Mouse (Mus musculus) kidney, adult 8-10 months (tissue): ENCODE data around the gene Akt3.

Experiments used
- DNase-seq, 2 experiments: peaks; one replicate each; pipeline ENCODE4 v3.0.0; 2022

Akt3 gene

DNA sequence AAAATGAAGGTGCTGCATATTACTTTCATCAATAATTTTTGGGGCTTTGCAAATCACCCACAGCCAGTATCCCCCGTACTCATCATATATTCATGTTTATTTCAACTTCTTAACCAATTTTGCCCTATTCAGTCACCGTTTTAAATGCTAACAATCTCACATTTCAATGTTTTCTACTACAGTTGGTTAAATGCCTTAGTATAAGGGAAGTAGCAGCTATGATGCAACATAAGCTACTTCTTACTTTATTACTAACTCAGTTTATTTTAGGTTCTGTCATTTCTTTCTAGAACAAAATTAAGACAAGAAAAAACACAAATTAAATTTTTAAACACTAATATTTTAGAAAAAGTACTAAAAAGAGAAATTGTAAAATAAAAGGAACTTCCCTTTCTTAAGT, 78.4 kb downstream of the Akt3 start:
- DNase-seq = no peak

DNA sequence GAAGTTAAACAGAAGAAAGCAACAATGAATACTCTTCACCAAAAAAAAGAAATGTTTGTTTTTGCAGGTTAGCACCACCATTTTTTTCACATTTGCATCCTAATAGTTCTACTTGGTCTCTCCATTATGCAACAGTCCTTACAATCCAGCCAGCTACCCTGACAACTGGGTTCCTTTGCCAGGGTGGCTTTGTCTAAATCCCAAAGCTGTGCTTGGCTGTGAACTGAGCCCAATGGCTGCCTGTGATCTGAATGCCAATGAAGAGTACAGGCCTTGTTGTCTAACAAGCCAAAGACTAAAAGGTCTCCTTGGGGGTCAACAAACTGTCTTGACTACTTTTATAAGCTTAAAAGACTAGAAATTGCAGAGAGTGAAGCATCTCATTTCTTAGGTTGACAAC, 82.6 kb downstream of the Akt3 start:
- DNase-seq = no peak

DNA sequence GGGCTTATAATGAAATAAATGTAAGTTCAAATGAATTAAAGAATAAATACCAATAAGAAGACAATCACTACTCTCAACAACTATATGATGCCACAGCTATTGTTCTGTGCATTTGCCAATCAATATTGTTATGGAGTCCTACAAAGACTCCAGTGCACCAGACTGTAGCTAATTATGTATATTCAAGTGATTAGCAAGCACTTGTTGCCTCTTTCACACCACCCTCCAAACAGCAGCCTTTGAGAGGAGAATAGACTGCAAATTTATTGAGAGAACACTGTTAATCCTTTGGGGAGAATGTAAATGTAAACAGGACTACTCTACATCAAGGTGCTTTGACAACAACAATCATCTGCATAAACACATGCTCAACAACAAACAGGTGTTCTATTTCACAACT, 86.7 kb downstream of the Akt3 start:
- DNase-seq = no peak

DNA sequence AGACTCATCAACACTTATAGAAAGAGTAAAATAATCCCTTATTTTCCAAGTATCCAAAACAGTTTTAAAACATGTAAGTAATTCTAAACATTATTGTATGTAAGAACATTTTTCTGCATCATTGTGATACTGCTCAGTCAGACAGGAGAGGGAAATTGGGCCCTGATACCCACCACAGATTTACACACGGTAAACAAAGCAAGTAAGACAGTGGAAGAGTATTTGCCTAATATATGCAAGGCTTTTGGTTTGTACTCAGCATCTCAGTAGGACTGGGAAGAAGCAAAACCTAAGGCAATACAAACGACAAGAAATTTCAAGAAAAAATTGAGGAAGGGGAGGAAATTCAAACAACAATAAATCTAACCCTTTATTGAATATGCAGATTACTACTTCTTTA, 92.2 kb downstream of the Akt3 start:
- no peak for DNase-seq

DNA sequence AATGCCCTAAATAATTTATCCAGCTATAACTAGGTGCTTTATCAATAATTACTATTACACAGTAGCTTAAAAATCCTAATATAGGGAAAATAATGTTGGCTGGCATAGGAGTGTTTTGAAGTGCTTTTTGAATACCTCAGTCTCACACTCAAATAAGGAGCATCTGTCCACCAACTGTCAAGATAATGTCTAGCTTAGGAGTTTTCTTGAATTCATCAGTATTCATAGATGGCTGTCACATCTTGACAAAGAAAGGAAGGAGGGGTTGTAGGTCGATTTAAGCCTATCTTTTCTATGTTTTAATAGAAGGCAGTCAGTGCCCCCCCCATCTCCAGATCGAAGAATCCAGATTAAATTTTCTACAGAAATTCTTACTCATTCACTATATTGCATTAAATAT, 92.7 kb downstream of the Akt3 start:
- no peak for DNase-seq

DNA sequence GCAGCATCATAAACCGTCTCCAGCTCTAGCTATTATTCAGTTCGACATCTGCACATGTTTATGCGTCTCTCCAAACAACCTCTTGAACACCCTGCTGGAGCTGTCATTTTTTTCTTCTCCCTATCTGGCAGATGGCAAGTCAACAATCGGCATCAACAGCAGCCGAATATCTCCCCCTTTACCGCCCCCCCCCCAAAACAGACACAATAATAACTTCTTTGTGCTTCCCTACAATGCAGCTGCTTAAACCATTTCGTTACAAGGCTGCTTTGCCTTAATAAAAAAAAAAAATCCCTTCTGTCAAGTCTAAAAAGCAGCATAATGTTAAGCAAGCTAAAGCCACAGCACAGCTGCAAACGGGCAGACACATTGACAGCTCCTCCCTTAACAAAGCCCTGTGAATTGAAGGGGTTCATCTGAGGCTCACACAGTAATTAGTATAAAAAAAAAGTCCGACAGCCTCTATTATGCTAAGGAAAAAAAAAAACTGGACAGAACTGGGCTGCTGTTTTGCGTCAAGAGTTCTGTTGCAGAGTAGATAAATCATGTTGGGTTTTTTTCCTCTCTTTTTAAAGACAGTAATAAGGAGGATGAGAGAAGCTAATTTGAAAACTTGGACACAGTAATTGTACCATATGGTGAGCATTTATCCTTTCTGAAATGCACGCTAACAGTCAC, 107.5 kb downstream of the Akt3 start:
- DNase-seq = no peak

GRCm38 (mm10) chr1:177148746-177149145, 109.3 kb downstream of the Akt3 start:
- no peak for DNase-seq

- DNase-seq = no peak
These were observed 116.5 kb downstream of the Akt3 start for GRCm38 (mm10) chr1:177141468-177141867.

DNA sequence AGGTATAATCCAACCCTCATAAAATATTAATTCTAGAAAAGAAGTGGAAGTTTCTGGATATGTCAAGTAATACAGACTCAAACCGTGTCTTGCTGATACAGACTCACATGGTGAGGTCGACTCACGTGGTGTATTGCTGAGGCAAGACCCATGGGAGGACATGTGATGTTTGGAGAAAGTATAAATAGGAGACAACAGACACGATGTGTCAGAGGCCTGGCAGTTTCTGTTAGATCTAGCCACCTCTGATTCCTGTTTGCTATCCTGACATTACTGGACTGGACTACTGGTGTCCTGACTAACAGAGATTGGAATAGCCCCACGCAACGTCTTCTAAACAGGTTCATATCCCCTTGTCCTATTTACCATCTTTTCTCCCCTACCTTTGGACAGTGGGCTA, 118.4 kb downstream of the Akt3 start:
- no peak for DNase-seq

DNA sequence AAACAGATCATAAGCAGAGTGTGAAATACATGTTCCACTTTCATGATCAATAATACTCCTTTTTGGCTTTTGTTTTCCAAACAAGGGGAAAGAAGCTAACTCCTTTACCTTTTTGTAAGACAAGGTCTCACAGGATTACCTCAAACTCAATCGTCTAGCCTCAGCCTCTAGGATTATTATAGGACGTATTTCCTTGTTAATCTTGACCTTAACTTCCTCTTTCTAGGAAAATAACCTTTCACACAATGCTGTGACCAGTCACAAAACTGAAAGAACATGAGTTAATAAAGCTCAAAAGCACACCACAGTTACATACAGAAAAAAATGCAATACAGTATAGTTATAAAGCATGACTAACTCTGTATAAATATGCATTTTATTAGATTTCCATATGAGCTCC, 126.5 kb downstream of the Akt3 start:
- DNase-seq = no peak

DNA sequence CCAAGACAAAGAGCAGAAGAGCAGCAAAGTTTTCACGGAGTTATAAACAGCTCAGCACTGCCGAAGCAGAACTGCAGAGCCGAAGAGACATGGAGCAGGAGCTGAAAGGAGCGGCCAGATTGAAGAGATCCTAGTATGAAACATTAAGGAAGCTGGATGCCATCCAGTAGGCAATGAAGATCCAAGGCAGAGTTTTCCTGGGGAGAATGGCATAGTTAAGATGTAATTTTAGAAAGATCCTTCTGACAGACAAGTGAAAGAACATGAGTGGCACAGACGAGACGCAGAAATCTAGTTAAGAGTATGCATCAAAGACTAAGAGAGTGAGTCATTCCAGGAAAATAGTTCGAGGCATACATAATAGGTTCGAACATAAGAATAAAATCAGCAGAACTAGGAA, 131.3 kb downstream of the Akt3 start:
- no peak for DNase-seq

DNA sequence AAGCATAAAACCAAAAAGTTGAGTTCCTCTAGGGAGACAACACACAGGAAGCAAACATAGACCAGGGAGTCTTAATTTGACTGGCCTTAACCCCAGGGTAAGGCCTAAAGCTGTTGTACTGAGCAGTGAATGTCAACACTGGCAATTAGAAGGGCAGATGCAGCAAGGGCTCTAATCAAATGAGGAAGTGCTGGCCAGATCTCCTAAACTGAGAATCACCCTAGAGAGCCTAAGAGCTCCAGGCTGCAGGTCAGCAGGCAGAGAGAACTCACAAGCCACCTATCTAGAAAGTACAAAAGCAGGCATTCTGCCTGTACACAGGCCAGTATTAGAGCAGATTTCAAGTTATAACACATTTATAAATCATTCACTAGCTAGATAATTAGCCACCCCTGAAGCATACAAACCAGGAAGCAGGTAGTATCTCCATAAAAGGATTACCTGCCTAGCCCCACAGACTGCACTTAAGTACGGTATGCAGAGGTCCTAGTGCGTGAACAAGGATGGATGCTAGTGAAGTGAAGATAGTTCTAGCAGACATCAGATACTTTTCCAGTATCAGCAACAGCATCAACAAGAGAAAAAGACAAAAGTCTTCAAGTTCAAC, 147.2 kb downstream of the Akt3 start:
- no peak for DNase-seq

DNA sequence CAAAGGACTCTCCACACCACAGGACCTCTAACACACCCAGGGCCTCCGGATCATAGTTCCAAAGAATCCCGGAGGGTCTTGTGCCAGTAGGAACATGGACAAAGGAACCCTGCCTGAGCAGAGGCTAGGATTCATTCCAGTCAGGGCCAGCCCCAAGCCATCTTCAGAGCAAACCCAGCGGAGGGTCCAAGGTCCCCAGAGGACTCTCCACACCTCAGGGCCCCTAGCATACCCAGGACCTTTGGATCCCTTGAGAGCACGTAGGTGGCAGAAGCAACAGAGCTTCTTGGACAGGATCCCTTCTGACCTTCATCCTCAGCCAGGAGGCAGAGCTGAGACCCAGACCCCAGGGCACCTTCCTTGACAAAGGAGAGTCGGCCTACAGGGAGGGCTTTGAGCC, 167.5 kb downstream of the Akt3 start:
- DNase-seq = no peak

DNA sequence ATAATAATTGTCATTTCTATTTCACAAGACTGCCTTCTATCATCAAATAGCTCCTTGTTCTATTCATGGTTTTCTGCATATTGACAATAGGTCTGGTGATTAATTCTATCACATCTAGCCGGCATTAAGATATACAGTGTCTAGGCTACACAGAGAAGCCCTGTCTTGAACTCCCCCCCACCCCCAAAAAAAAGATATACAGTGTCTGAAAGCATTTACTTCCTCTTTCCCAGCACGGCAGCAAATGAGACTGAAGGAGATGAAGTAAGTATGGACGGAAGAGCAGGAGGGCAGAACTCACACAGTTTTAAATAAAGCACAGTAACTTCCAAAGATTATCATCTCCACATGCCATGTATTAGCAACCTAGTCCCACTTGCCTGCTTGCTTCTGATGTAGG, 168.5 kb downstream of the Akt3 start:
- DNase-seq = no peak

DNA sequence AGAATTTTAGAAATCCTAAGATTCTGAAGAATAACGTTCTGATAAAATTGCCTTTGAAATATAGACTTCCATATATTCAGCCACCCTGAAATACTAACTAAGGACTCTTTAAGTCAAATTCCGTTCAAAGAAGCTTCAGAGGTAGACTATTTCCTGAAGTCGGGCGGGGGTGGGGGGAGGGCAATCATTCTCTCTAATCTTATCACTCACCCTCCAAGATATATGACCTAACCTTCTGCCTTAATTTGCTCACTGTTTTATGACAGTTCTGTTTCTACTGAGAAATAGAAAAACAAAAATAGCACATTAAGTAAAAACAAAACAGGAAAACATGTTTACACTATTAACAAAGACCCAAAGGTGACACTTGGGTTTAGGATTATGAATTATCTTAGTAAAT, 169.0 kb downstream of the Akt3 start:
- no peak for DNase-seq

DNA sequence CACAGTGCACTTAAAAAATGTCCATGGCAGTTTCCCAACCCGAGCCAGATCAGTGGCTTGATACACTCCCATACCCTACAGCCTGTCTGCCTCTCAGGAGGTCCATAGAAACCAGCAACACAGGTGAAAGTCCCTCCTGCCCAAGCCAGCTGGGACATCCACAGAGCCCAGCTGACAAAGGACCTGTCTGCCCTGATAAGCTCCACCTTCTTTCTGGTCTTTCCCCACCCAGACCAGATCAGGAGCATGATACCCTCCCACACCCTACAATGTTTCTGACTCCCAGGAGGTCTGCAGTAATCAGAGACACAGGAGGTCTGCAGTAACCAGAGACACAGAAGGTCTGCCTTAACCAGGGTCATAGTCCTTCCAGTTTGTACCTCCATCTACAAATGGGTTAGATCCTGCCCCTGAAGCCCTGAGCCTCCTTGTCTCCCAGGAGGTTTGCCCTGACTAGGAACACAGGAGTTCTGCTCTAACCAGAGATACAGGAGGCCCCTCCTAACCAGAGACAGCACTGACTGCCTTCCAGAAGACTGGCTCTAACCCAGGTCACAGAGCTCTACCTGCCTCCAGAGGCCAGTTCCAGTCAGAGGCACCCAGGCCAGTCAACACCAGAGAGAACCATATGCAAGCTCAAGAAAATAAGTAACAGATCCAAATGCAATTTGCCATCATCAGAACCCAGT, 175.9 kb downstream of the Akt3 start:
- no peak for DNase-seq

DNA sequence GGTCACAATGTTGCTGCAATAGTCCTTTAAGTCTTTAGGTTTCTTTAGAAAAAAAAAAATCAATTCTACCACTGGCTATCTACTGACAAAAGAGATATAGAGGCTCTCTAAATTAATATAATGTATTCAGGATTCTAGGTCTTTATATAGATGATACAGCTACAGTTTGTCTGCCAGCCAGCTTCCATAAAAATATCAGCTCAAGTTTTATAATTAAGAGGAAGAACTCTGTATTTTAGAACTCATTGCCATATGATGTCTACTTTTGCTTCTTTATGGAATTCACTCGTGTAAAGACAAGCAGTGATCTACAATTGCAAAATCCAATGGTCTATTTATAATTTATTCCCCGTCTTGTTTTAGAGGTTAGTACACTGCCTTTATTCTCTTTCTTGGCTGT, 188.8 kb downstream of the Akt3 start:
- DNase-seq = no peak

- no peak for DNase-seq
These were observed 190.8 kb downstream of the Akt3 start for GRCm38 (mm10) chr1:177067123-177067646.

GRCm38 (mm10) chr1:177065732-177066131, 192.3 kb downstream of the Akt3 start:
- DNase-seq = no peak

DNA sequence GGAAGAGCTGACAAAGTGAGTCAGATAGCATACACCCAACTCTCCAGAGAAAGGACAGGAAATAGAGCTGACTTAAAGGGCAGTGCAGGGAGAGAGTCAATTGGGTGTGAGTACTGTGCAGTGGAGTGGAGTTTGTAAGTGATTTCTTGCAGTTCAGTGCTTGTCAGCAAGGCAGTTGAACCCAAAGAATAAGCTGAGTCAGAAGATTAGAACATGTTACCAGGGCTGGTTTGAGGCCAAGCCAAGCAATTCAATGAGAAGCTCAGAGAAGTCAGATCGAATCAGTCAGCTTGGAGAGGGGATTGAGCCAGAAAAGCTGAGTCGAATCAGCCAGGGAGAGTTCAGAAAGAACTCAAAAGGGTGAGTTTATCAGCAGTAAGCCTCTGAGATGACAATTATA, 196.2 kb downstream of the Akt3 start:
- DNase-seq = no peak

DNA sequence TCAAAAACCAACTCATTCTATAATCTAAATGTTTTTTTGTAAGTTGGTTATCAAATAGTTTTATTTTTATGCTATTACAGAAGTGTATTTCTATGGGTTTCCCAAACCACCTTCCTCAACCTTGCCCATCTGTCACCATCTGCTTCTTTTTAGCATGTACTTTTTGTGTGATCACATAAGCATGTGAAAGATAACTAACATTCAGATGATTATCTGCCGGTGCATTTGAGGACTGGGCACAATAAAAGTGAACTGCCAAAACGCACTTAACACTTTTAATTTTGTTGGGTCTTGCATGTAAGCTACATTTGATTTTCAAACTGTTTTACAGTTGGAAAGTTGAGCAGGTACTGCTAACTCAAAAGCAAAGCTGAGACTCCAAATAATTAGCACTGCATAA, 203.1 kb downstream of the Akt3 start:
- DNase-seq = no peak

DNA sequence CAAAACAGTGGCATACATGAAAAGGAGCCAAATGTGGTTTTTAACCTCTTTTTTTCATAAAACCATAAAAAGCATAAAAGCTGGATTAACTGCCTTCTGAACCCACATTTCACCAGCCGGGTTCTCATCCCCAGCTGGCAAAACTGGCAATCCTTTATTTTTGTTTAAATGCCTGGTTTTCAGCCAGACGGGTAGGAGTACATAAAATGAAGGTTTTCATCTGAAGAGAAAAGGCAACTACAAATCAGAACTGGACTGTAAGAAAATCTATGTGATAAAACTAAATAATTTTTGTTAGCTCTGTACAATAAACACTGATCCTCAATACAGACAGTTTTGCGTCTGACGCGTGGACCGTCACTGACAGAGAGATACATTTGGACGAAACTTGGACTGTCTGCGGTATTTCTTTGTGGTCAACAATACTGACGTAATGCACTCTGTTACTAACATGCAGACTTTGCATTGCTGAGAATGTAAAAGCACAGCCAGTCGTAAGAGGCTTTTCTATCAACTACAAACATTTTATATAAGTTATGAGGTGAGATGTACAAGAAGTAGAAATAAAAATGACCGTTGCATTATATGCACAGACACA, 206.5 kb downstream of the Akt3 start:
- DNase-seq = no peak

GRCm38 (mm10) chr1:177048773-177049172, 209.2 kb downstream of the Akt3 start:
- no peak for DNase-seq

DNA sequence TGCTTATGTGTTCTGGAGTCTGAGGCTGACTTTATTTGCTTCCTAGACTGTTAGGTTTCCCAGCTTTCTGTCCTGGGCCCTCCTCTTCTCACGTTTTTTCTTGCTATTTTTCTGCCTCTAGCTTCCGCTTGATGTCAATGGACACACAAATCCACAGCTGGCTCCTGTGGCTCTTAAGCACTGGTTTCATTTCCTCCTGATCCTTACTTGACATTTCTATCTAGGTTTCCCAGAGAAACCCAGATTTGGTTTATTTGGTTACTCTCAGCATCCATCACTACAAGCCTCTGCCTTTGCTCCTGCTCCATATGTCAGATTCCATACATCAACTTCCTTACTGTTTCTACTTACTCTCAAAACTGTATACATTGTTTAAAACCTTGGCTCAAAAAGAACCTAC, 211.0 kb downstream of the Akt3 start:
- no peak for DNase-seq
